Mouse (Mus musculus): ENCODE data around the gene Emc4. TPM values are rescaled to one million over a fixed set of nuclear protein-coding genes. Genes with fewer than 3 reads are reported as not detected.

Gene Emc4
- polyA plus RNA-seq, 1 experiment: 61.4 TPM

- H3K36me3 ChIP-seq (ENCODE audit: control insufficient read depth, insufficient read depth, low read length): peaks cover 59% of the 10 kb centered on the region
- 95% methylated on average over 6 of the region's 6 CpGs for WGBS
Measured at GRCm38 (mm10) chr2:112337211-112337610, 30.6 kb downstream of the Emc4 start.

GRCm38 (mm10) chr2:112332051-112332898 lies 35.6 kb downstream of the Emc4 start:
- no peaks in the 10 kb centered on the region for H3K27me3 ChIP-seq (ENCODE audit: control insufficient read depth, insufficient read depth, low read length)
- no peak overlapping the region for H3K4me3 ChIP-seq (ENCODE audit: low read depth, low read length)
- peaks cover 3% of the 10 kb centered on the region; the same call in 1 of the 2 replicates for H3K4me1 ChIP-seq (ENCODE audit: control insufficient read depth, insufficient read depth, insufficient read length, low read length)
- H3K27ac ChIP-seq (ENCODE audit: insufficient read depth, low read depth, low read length): no peak overlapping the region
- TF ChIP-seq POLR2A (IDR thresholded peaks at IDR 0.05; ENCODE audit: low read depth, low read length) (no peak), CTCF (IDR thresholded peaks at IDR 0.05; ENCODE audit: extremely low read depth, insufficient read length, insufficient replicate concordance, low read depth, low read length) (no peak)
- 43% methylated on average over 4 of the region's 4 CpGs for WGBS
- H3K36me3 ChIP-seq (ENCODE audit: control insufficient read depth, insufficient read depth, low read length): peaks cover 26% of the 10 kb centered on the region

More at GRCm38 (mm10) chr2:112337211-112337610, 30.6 kb downstream of the Emc4 start:
- no peak overlapping the region for H3K27ac ChIP-seq (ENCODE audit: insufficient read depth, low read depth, low read length)
- H3K4me3 ChIP-seq (ENCODE audit: low read depth, low read length): no peak overlapping the region
- peaks cover 2% of the 10 kb centered on the region; the same call in 1 of the 2 replicates for H3K4me1 ChIP-seq (ENCODE audit: control insufficient read depth, insufficient read depth, insufficient read length, low read length)
- H3K27me3 ChIP-seq (ENCODE audit: control insufficient read depth, insufficient read depth, low read length): no peaks in the 10 kb centered on the region
- TF ChIP-seq CTCF (IDR thresholded peaks at IDR 0.05; ENCODE audit: extremely low read depth, insufficient read length, insufficient replicate concordance, low read depth, low read length): no peak
- no peak for TF ChIP-seq POLR2A (IDR thresholded peaks at IDR 0.05; ENCODE audit: low read depth, low read length)

GRCm38 (mm10) chr2:112328069-112328777 lies 39.6 kb downstream of the Emc4 start:
- WGBS: 83% methylated on average over 11 of the region's 11 CpGs
- Histone ChIP-seq H3K4me3 (ENCODE audit: low read depth, low read length) (no peak overlapping the region), H3K36me3 (ENCODE audit: control insufficient read depth, insufficient read depth, low read length) (peaks cover 2% of the 10 kb centered on the region; the same call in 1 of the 2 replicates), H3K27me3 (ENCODE audit: control insufficient read depth, insufficient read depth, low read length) (no peaks in the 10 kb centered on the region), H3K4me1 (ENCODE audit: control insufficient read depth, insufficient read depth, insufficient read length, low read length) (peaks cover 3% of the 10 kb centered on the region; the same call in 1 of the 2 replicates), H3K27ac (ENCODE audit: insufficient read depth, low read depth, low read length) (no peak overlapping the region)
- TF ChIP-seq CTCF (IDR thresholded peaks at IDR 0.05; ENCODE audit: extremely low read depth, insufficient read length, insufficient replicate concordance, low read depth, low read length) (no peak), POLR2A (IDR thresholded peaks at IDR 0.05; ENCODE audit: low read depth, low read length) (no peak)

- no peak overlapping the region for H3K4me3 ChIP-seq (ENCODE audit: low read depth, low read length)
- H3K27me3 ChIP-seq (ENCODE audit: control insufficient read depth, insufficient read depth, low read length): no peaks in the 10 kb centered on the region
- H3K36me3 ChIP-seq (ENCODE audit: control insufficient read depth, insufficient read depth, low read length): peaks cover 6% of the 10 kb centered on the region
- 55% methylated on average over 7 of the region's 7 CpGs for WGBS
- no peak overlapping the region for H3K27ac ChIP-seq (ENCODE audit: insufficient read depth, low read depth, low read length)
- H3K4me1 ChIP-seq (ENCODE audit: control insufficient read depth, insufficient read depth, insufficient read length, low read length): no peaks in the 10 kb centered on the region
- TF ChIP-seq CTCF (IDR thresholded peaks at IDR 0.05; ENCODE audit: extremely low read depth, insufficient read length, insufficient replicate concordance, low read depth, low read length): no peak
- TF ChIP-seq POLR2A (IDR thresholded peaks at IDR 0.05; ENCODE audit: low read depth, low read length): no peak
Measured at GRCm38 (mm10) chr2:112318905-112319304, 48.9 kb downstream of the Emc4 start.

GRCm38 (mm10) chr2:112318227-112318626 lies 49.6 kb downstream of the Emc4 start:
- H3K4me1 ChIP-seq (ENCODE audit: control insufficient read depth, insufficient read depth, insufficient read length, low read length): no peaks in the 10 kb centered on the region
- H3K27ac ChIP-seq (ENCODE audit: insufficient read depth, low read depth, low read length): no peak overlapping the region
- H3K36me3 ChIP-seq (ENCODE audit: control insufficient read depth, insufficient read depth, low read length): peaks cover 6% of the 10 kb centered on the region
- H3K4me3 ChIP-seq (ENCODE audit: low read depth, low read length): no peak overlapping the region
- 55% methylated on average over 2 of the region's 2 CpGs for whole genome bisulfite sequencing
- TF ChIP-seq CTCF (IDR thresholded peaks at IDR 0.05; ENCODE audit: extremely low read depth, insufficient read length, insufficient replicate concordance, low read depth, low read length) (no peak), POLR2A (IDR thresholded peaks at IDR 0.05; ENCODE audit: low read depth, low read length) (no peak)
- no peaks in the 10 kb centered on the region for H3K27me3 ChIP-seq (ENCODE audit: control insufficient read depth, insufficient read depth, low read length)

- 95% methylated on average over 7 of the region's 7 CpGs for WGBS
- Histone ChIP-seq H3K4me3 (ENCODE audit: low read depth, low read length) (no peak overlapping the region), H3K27me3 (ENCODE audit: control insufficient read depth, insufficient read depth, low read length) (no peaks in the 10 kb centered on the region), H3K27ac (ENCODE audit: insufficient read depth, low read depth, low read length) (no peak overlapping the region), H3K4me1 (ENCODE audit: control insufficient read depth, insufficient read depth, insufficient read length, low read length) (no peaks in the 10 kb centered on the region), H3K36me3 (ENCODE audit: control insufficient read depth, insufficient read depth, low read length) (peaks cover 9% of the 10 kb centered on the region)
- no peak for TF ChIP-seq CTCF (IDR thresholded peaks at IDR 0.05; ENCODE audit: extremely low read depth, insufficient read length, insufficient replicate concordance, low read depth, low read length)
- no peak for TF ChIP-seq POLR2A (IDR thresholded peaks at IDR 0.05; ENCODE audit: low read depth, low read length)
Measured at GRCm38 (mm10) chr2:112315638-112316037, 52.2 kb downstream of the Emc4 start.

Other genes starting within 250 kb of the Emc4 start
- not detected in 2 replicates for gene Olfr1316, start 233.1 kb downstream of the Emc4 start, polyA plus RNA-seq (2012; rRNA removed)
- gene Olfr1317, start 227.7 kb downstream of the Emc4 start, polyA plus RNA-seq (2012; rRNA removed): not detected in 2 replicates
- gene Olfr1318, start 213.8 kb downstream of the Emc4 start, polyA plus RNA-seq (2012; rRNA removed): not detected in 2 replicates
- 28.5 and 38.7 TPM in 2 replicates for gene Lpcat4, start 128.6 kb downstream of the Emc4 start, polyA plus RNA-seq (2012; rRNA removed)
- gene Nutm1, start 108.7 kb downstream of the Emc4 start, polyA plus RNA-seq (2012; rRNA removed): not detected in 2 replicates
- gene Nop10, start 106.1 kb downstream of the Emc4 start, polyA plus RNA-seq (2012; rRNA removed): 19.4 and 20.3 TPM in 2 replicates
- 7.6 and 17.6 TPM in 2 replicates for gene Slc12a6, start 102.2 kb downstream of the Emc4 start, polyA plus RNA-seq (2012; rRNA removed)
- gene Gm21985, start 101.7 kb downstream of the Emc4 start, polyA plus RNA-seq (2012; rRNA removed): not detected in 2 replicates
- gene Katnbl1, start 11.2 kb upstream of the Emc4 start, polyA plus RNA-seq (2012; rRNA removed): 0.06 and 0.27 TPM in 2 replicates
- 2.0 and 2.7 TPM in 2 replicates for gene Emc7, start 87.0 kb upstream of the Emc4 start, polyA plus RNA-seq (2012; rRNA removed)
- not detected in 2 replicates for gene Chrm5, start 112.7 kb upstream of the Emc4 start, polyA plus RNA-seq (2012; rRNA removed)
- gene Aven, start 124.9 kb upstream of the Emc4 start, polyA plus RNA-seq (2012; rRNA removed): 1.5 and 2.2 TPM in 2 replicates

All from small intestine, adult 2 months (tissue).